Mouse (Mus musculus): ENCODE measurements at regions not wholly inside any gene's neighbourhood (a gene's known extent, or its start where the extent isn't known, plus 50 kb on each side); places are given as distances from the start of the nearest gene placed in this dataset.
A peak's percentile ranks its signal among the peaks of the same experiment; 100 is the strongest.

DNA sequence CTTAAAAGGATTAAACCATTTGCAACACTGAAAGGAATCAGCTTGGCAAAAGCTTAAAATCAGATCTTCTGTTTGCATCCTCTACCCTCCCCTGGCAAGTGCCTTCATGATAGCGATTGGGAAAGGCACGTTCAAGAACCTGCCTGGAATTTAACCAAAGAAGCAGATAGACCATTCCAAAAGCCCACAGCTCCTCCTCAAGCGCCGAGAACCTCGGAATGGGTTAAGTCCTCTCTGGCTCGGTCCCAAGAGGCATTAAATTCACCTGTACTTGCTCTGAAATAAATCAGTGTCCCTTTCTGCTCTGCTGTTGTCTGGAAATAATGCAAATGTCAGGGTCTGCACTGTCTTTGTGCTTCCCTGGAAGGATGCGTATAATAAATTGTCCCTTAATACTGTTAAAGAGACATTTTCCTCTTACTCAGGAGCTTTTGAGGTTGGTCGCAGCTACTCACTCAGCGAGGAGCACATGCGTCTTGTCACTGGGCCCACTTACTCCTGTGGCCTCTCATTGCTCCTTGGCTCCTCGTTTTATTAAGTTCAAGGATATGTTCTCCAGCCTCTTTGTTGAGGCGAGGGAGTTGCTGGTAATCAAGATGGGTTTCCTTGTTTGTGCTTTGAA, 767.1 kb upstream of the A1bg start:
- no peaks in the 10 kb centered on the region for H3K27me3 ChIP-seq (replicated peaks)
- H3K79me2 ChIP-seq (replicated peaks; ENCODE audit: control insufficient read depth, extremely low read depth, insufficient read depth, poor library complexity, severe bottlenecking) = no peaks in the 10 kb centered on the region
- dilution Hi-C loops (cut with MboI; ENCODE audit: extremely low pct_ligation_motif_present, extremely low pct_unique_long_range_greater_than_20kb, low sequenced_read_pairs) = no loop called here
- in situ Hi-C loops (cut with MboI; ENCODE audit: low pct_ligation_motif_present, low pct_unique_long_range_greater_than_20kb, low sequenced_read_pairs) = no loop called here
- no peak for TF ChIP-seq TCF12 (IDR thresholded peaks at IDR 0.05; ENCODE audit: low read depth, low read length)
- TF ChIP-seq ZNF384 (IDR thresholded peaks at IDR 0.05; ENCODE audit: low read depth, low read length) = no peak
- no peak for TF ChIP-seq RCOR1 (conservative IDR thresholded peaks at IDR 0.05; ENCODE audit: low read depth, low read length)
- no peak for TF ChIP-seq CHD2 (IDR thresholded peaks at IDR 0.05; ENCODE audit: low read length)
- no peaks in the 10 kb centered on the region for H3K4me1 ChIP-seq (ENCODE audit: control insufficient read depth in 1 of 2, insufficient read depth in 2 of 2)
- H3K36me3 ChIP-seq (replicated peaks in 1 of 2; ENCODE audit: control insufficient read depth in 1 of 2, insufficient read depth in 1 of 2, low read length in 1 of 2) = no peaks in the 10 kb centered on the region
- no peak for DNase-seq (ENCODE audit: extremely low read depth)
- H3K4me2 ChIP-seq (ENCODE audit: insufficient read depth, low read depth, poor library complexity, severe bottlenecking) = no peak overlapping the region
- no peaks in the 10 kb centered on the region for H3K9me3 ChIP-seq (replicated peaks; ENCODE audit: low read length)
- no peak overlapping the region for H3K4me3 ChIP-seq (replicated peaks in 1 of 3; ENCODE audit: low read depth in 2 of 3, low read length in 2 of 3, poor library complexity in 1 of 3)
- no peak overlapping the region for H3K27ac ChIP-seq (ENCODE audit: insufficient read depth, low read depth)
- H3K9ac ChIP-seq (ENCODE audit: insufficient read depth, low read depth) = no peak overlapping the region

DNA sequence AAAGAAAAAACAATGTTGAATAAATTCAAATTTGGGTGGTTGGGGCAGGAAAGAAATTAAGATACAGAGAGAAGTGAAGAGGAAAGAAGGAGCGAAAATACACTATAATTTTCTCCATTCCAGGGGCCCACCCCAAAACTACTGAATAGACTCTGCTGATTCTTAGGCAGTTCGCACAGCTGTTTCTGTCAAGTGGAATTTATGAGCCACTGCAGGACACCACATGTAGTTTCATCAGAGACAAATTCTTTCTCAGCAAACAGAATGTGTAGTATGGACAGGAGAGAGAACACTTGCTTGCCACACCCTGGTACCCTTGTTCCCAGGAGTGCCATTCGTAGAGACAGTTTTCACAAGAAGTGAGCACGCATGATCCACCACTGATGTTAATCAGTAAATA, 760.2 kb upstream of the A1bg start:
- H3K9ac ChIP-seq (ENCODE audit: insufficient read depth, low read depth) = no peak overlapping the region
- in situ Hi-C loops (cut with MboI; ENCODE audit: low pct_ligation_motif_present, low pct_unique_long_range_greater_than_20kb, low sequenced_read_pairs) (no loop called here), dilution Hi-C loops (cut with MboI; ENCODE audit: extremely low pct_ligation_motif_present, extremely low pct_unique_long_range_greater_than_20kb, low sequenced_read_pairs) (no loop called here)
- no peaks in the 10 kb centered on the region for H3K36me3 ChIP-seq (replicated peaks in 1 of 2; ENCODE audit: control insufficient read depth in 1 of 2, insufficient read depth in 1 of 2, low read length in 1 of 2)
- H3K27ac ChIP-seq (ENCODE audit: insufficient read depth, low read depth) = no peak overlapping the region
- no peak for TF ChIP-seq SIN3A (IDR thresholded peaks at IDR 0.05; ENCODE audit: low read length)
- TF ChIP-seq CHD1 (IDR thresholded peaks at IDR 0.05; ENCODE audit: low read depth, low read length) = no peak
- no peak for TF ChIP-seq TBP (conservative IDR thresholded peaks at IDR 0.05; ENCODE audit: low read depth, low read length)
- TF ChIP-seq JUND (conservative IDR thresholded peaks at IDR 0.05; ENCODE audit: low read depth, low read length) = no peak
- no peak for TF ChIP-seq MAX (IDR thresholded peaks at IDR 0.05; ENCODE audit: low read length)
- TF ChIP-seq GABPA (IDR thresholded peaks at IDR 0.05; ENCODE audit: insufficient replicate concordance, low read depth, low read length) = no peak
- no peak for TF ChIP-seq NRF1 (IDR thresholded peaks at IDR 0.05; ENCODE audit: low read depth, low read length)
- no peak for TF ChIP-seq KAT2A (IDR thresholded peaks at IDR 0.05; ENCODE audit: insufficient replicate concordance, low read length)
- no peak for TF ChIP-seq ZC3H11A (IDR thresholded peaks at IDR 0.05; ENCODE audit: low read depth, low read length)
- no peak for TF ChIP-seq USF1 (IDR thresholded peaks at IDR 0.05; ENCODE audit: low read depth, low read length)
- no peak for TF ChIP-seq ZKSCAN1 (IDR thresholded peaks at IDR 0.05; ENCODE audit: borderline replicate concordance, low read depth, low read length)
- no peak for TF ChIP-seq ZNF384 (IDR thresholded peaks at IDR 0.05; ENCODE audit: low read depth, low read length)
- TF ChIP-seq EP300 (IDR thresholded peaks at IDR 0.05; ENCODE audit: low read length) = no peak
- TF ChIP-seq ETS1 (conservative IDR thresholded peaks at IDR 0.05; ENCODE audit: low read depth, low read length) = no peak; the same call in 1 of the 2 replicates
- TF ChIP-seq E2F4 (IDR thresholded peaks at IDR 0.05; ENCODE audit: insufficient replicate concordance, low read depth, low read length) = no peak
- DNase-seq (ENCODE audit: extremely low read depth) = peak; percentile 6
- no peaks in the 10 kb centered on the region for H3K79me2 ChIP-seq (replicated peaks; ENCODE audit: control insufficient read depth, extremely low read depth, insufficient read depth, poor library complexity, severe bottlenecking)
- H3K4me1 ChIP-seq (ENCODE audit: control insufficient read depth in 1 of 2, insufficient read depth in 2 of 2) = no peaks in the 10 kb centered on the region
- H3K4me2 ChIP-seq (ENCODE audit: insufficient read depth, low read depth, poor library complexity, severe bottlenecking) = no peak overlapping the region
- no peaks in the 10 kb centered on the region for H3K9me3 ChIP-seq (replicated peaks; ENCODE audit: low read length)
- no peaks in the 10 kb centered on the region for H3K27me3 ChIP-seq (replicated peaks)
- no peak overlapping the region for H3K4me3 ChIP-seq (replicated peaks in 1 of 3; ENCODE audit: low read depth in 2 of 3, low read length in 2 of 3, poor library complexity in 1 of 3)

All from CH12.LX (cell line).